Mouse (Mus musculus): ENCODE data around the gene Lzts2.

DNA sequence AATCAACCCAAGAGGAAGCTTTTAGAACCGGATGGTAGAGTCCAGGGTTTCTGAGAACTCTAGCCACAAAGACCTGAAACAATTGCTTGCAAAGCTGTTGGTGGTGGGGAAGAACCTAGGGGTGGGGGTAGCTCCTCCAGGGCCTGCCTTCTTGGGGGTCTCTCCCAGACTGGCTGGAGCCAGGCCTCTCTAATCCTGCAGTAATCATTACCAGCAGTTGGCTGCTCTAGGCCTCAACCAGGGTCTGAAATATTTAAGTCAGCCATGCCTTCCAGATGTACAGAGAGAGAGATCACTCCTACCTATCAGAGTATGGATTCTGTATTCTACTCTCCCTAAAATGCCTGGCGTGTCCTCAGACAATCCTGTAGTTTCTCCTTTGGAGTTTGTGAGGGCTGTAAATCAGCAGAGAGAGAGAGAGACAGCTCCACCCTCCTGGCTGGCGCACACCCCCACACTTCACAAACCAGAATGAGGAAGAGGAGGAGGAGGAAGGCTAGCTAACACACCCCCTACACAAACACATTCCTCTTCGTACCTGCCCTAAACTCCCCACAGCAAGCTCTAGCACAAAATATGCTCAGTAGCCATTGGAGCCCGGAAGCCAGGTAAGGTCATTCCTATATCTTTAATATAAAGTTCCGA lies 511 bp upstream of the Lzts2 start:
- no peak for TF ChIP-seq CTCF (IDR thresholded peaks at IDR 0.05; ENCODE audit: low read depth)
- TF ChIP-seq EP300 (optimal IDR thresholded peaks at IDR 0.05) = no peak
